In genomic region chr9:91380458-91380914, GRCm38 (mm10) we compare ENCODE assay signal across 12 mouse cellular contexts. TPM values are rescaled to one million over a fixed set of nuclear protein-coding genes. Genes with fewer than 3 reads are reported as not detected.
DNase-seq lines count a peak whose midpoint lies in the region; ATAC-seq lines count a peak whose summit lies in the region.
"Had no signal": no experiment of that assay in that cellular context is flagged by ENCODE, and none has a peak within 500 bp of the region (broad histone marks: within the 10 kb centered on the region; RNA-seq: fewer than 3 reads in every experiment).

No protein-coding gene starts in this region.

- no peaks in the 10 kb centered on the region for H3K9me3 ChIP-seq in forebrain, embryonic 12.5 days
- no peaks in the 10 kb centered on the region for H3K9me3 ChIP-seq in midbrain, embryonic 12.5 days
- H3K9me3 ChIP-seq in kidney, embryonic 15.5 days (replicated peaks) = no peaks in the 10 kb centered on the region

- H3K27me3 ChIP-seq in forebrain, embryonic 12.5 days = peaks cover 91% of the 10 kb centered on the region
- H3K27me3 ChIP-seq in midbrain, embryonic 12.5 days = peaks cover 93% of the 10 kb centered on the region
- peaks cover 100% of the 10 kb centered on the region for H3K27me3 ChIP-seq in kidney, embryonic 15.5 days

- H3K4me1 ChIP-seq in forebrain, embryonic 12.5 days = peaks cover 56% of the 10 kb centered on the region
- peaks cover 37% of the 10 kb centered on the region for H3K4me1 ChIP-seq in midbrain, embryonic 12.5 days
- peaks cover 9% of the 10 kb centered on the region for H3K4me1 ChIP-seq in kidney, embryonic 15.5 days

- H3K9ac ChIP-seq in forebrain, embryonic 12.5 days = peak overlapping the region; percentile 71
- peak overlapping the region; percentile 90 for H3K9ac ChIP-seq in midbrain, embryonic 12.5 days (replicated peaks)
- no peak overlapping the region for H3K9ac ChIP-seq in kidney, embryonic 15.5 days

- peak overlapping the region; percentile 57 for H3K4me3 ChIP-seq in forebrain, embryonic 12.5 days (replicated peaks)
- H3K4me3 ChIP-seq in midbrain, embryonic 12.5 days = peak overlapping the region; percentile 59
- H3K4me3 ChIP-seq in kidney, embryonic 15.5 days (replicated peaks) = no peak overlapping the region

- peak overlapping the region; percentile 93 for H3K27ac ChIP-seq in forebrain, embryonic 12.5 days
- H3K27ac ChIP-seq in midbrain, embryonic 12.5 days (replicated peaks) = peak overlapping the region; percentile 91
- H3K27ac ChIP-seq in kidney, embryonic 15.5 days = no peak overlapping the region

- H3K36me3 ChIP-seq in forebrain, embryonic 12.5 days (replicated peaks) = no peaks in the 10 kb centered on the region
- no peaks in the 10 kb centered on the region for H3K36me3 ChIP-seq in midbrain, embryonic 12.5 days
- no peaks in the 10 kb centered on the region for H3K36me3 ChIP-seq in kidney, embryonic 15.5 days

- H3K4me2 ChIP-seq in forebrain, embryonic 12.5 days = peak overlapping the region; percentile 81
- H3K4me2 ChIP-seq in midbrain, embryonic 12.5 days (replicated peaks) = peak overlapping the region; percentile 85
- no peak overlapping the region for H3K4me2 ChIP-seq in kidney, embryonic 15.5 days

- no peak for ATAC-seq in forebrain, embryonic 12.5 days (ENCODE audit: low FRiP score)
- ATAC-seq in midbrain, embryonic 12.5 days (ENCODE audit: low FRiP score, low read depth) = no peak
- ATAC-seq in kidney, embryonic 15.5 days (replicated peaks; ENCODE audit: low FRiP score) = no peak

- WGBS in forebrain, embryonic 12.5 days = under 1% methylated on average over 9 of the region's 9 CpGs
- WGBS in midbrain, embryonic 12.5 days = 1% methylated on average over 9 of the region's 9 CpGs
- under 1% methylated on average over 9 of the region's 9 CpGs for whole genome bisulfite sequencing in kidney, embryonic 15.5 days

- DNase-seq in embryo, embryonic 11 days = peak; percentile 54
- no peak for DNase-seq in embryo, embryonic 10 days (ENCODE audit: low spot score)
- DNase-seq in cerebellum, adult 18-20 months = peak; percentile 53 to 73
- no peak for DNase-seq in adrenal gland, postnatal 4 days (ENCODE audit: low spot score in 2 of 2)
- no peak for DNase-seq in ovary, adult 18-20 months (ENCODE audit: low spot score)
- DNase-seq: layer of hippocampus, adult 9-11 months had no signal

RNA-seq across cellular contexts. Expression of gene Zic1, which starts 14.9 kb away (rescaled TPM):
- 13.9 and 14.4 TPM in 2 replicates for polyA plus RNA-seq in forebrain, embryonic 12.5 days (2016; fragmentation: Nextera tagmentation; extraction: Ambion mirVana)
- polyA plus RNA-seq in midbrain, embryonic 12.5 days (2016; fragmentation: Nextera tagmentation; extraction: Ambion mirVana) = 11.9 and 17.2 TPM in 2 replicates
- 1 to 10 TPM in 1 of 2 experiments, not detected in 1; 2.2 TPM for total RNA-seq in adrenal gland, postnatal 4 days (2021)
- polyA plus RNA-seq in kidney, embryonic 15.5 days (2015; fragmentation: Nextera tagmentation; extraction: Ambion mirVana) = not detected in 2 replicates
- total RNA-seq: neutrophil, adult 5-6 weeks had no signal
- polyA plus RNA-seq: lung, embryonic 14.5 days had no signal

RNA-seq across cellular contexts. Expression of gene Zic4, which starts 18.3 kb away (rescaled TPM):
- polyA plus RNA-seq in forebrain, embryonic 12.5 days (2016; fragmentation: Nextera tagmentation; extraction: Ambion mirVana) = 56.4 and 60.5 TPM in 2 replicates
- polyA plus RNA-seq in midbrain, embryonic 12.5 days (2016; fragmentation: Nextera tagmentation; extraction: Ambion mirVana) = 44.6 and 76.9 TPM in 2 replicates
- total RNA-seq in adrenal gland, postnatal 4 days (2021) = under 1 TPM in 1 of 2 experiments, not detected in 1; 0.56 TPM
- polyA plus RNA-seq in kidney, embryonic 15.5 days (2015; fragmentation: Nextera tagmentation; extraction: Ambion mirVana) = not detected in 2 replicates
- total RNA-seq: neutrophil, adult 5-6 weeks had no signal
- polyA plus RNA-seq: heart, embryonic 11.5 days; lung, embryonic 14.5 days had no signal

Comparison
In these comparisons a context has a peak if more than half of its experiments do, and no peak if none do; other contexts are left out.
1. DNase-seq: peak in embryo, embryonic 11 days (single experiment) and cerebellum, adult 18-20 months (2 of 2); none in embryo, embryonic 10 days (single experiment), adrenal gland, postnatal 4 days (0 of 2) and ovary, adult 18-20 months (single experiment).
2. RNA of gene Zic1, which starts 14.9 kb away (polyA plus RNA-seq): 13.9 to 14.4 TPM in forebrain, embryonic 12.5 days and 11.9 to 17.2 TPM in midbrain, embryonic 12.5 days; not detected in kidney, embryonic 15.5 days; every median in the first group is over 10 times any median in the second.
3. RNA of gene Zic4, which starts 18.3 kb away (polyA plus RNA-seq): 56.4 to 60.5 TPM in forebrain, embryonic 12.5 days and 44.6 to 76.9 TPM in midbrain, embryonic 12.5 days; not detected in kidney, embryonic 15.5 days; every median in the first group is over 10 times any median in the second.